ENCODE assay signal across 8 mouse cellular contexts in genomic region chr13:44581947-44582766, GRCm38 (mm10).
DNase-seq lines count a peak whose midpoint lies in the region; ATAC-seq lines count a peak whose summit lies in the region.

No protein-coding gene starts in this region.

- peak overlapping the region; percentile 54 for H3K4me2 ChIP-seq in heart, embryonic 14.5 days (ENCODE audit: low read length)
- H3K4me2 ChIP-seq in liver, embryonic 15.5 days, result peak overlapping the region; percentile 27; the same call in 1 of the 2 replicates

- H3K9ac ChIP-seq in heart, embryonic 14.5 days (ENCODE audit: low read length), result peak overlapping the region; percentile 56
- no peak overlapping the region; the same call in 1 of the 2 replicates for H3K9ac ChIP-seq in liver, embryonic 15.5 days

- DNase-seq in thymus, postnatal 25 days, result peak; percentile 21
- DNase-seq in thymus, postnatal 10 days (ENCODE audit: low spot score in 2 of 2), result no peak
- peak; percentile 36 for DNase-seq in splenic B cell, adult 2 months (ENCODE audit: low read depth, low spot score)
- DNase-seq in c-Kit-positive CD71-positive TER-119-positive erythroid progenitor cells, embryonic 14.5 days (ENCODE audit: low spot score), result no peak
- no peak for DNase-seq in left cerebral cortex, adult 18-20 months (ENCODE audit: low spot score in 2 of 2)
- DNase-seq in thymus, postnatal 4 days, result no peak

- H3K36me3 ChIP-seq in heart, embryonic 14.5 days (ENCODE audit: control insufficient read depth, insufficient read depth, low read length), result no peaks in the 10 kb centered on the region
- H3K36me3 ChIP-seq in liver, embryonic 15.5 days (replicated peaks), result no peaks in the 10 kb centered on the region
- no peaks in the 10 kb centered on the region for H3K36me3 ChIP-seq in splenic B cell, adult 2 months (ENCODE audit: control insufficient read depth, insufficient read depth, low read length, poor library complexity, severe bottlenecking)

- peak overlapping the region in 1 of 2 experiments; percentile 16; a peak in 2 of 4 replicates for H3K4me3 ChIP-seq in heart, embryonic 14.5 days (ENCODE audit: control insufficient read depth in 1 of 2, insufficient read depth in 1 of 2, low read depth in 1 of 2, low read length in 2 of 2)
- H3K4me3 ChIP-seq in liver, embryonic 15.5 days (replicated peaks), result no peak overlapping the region

- H3K9me3 ChIP-seq in heart, embryonic 14.5 days (ENCODE audit: control insufficient read depth, low read length), result peaks cover 7% of the 10 kb centered on the region
- H3K9me3 ChIP-seq in liver, embryonic 15.5 days (replicated peaks), result no peaks in the 10 kb centered on the region

- H3K27me3 ChIP-seq in heart, embryonic 14.5 days (ENCODE audit: control insufficient read depth, insufficient read depth, low read length), result no peaks in the 10 kb centered on the region
- peaks cover 16% of the 10 kb centered on the region; the same call in 1 of the 2 replicates for H3K27me3 ChIP-seq in liver, embryonic 15.5 days
- no peaks in the 10 kb centered on the region for H3K27me3 ChIP-seq in splenic B cell, adult 2 months (ENCODE audit: control insufficient read depth, insufficient read depth, low read length, poor library complexity, severe bottlenecking)

- WGBS in heart, embryonic 14.5 days, result 21% methylated on average over 23 of the region's 23 CpGs
- WGBS in liver, embryonic 15.5 days (ENCODE audit: insufficient replicate concordance), result 28% methylated on average over 23 of the region's 23 CpGs

- ATAC-seq in heart, embryonic 14.5 days (ENCODE audit: insufficient number of reproducible peaks, insufficient read depth, low FRiP score, low read depth), result no peak
- no peak for ATAC-seq in liver, embryonic 15.5 days (ENCODE audit: insufficient read depth)

- peaks cover 25 to 42% of the 10 kb centered on the region in 2 experiments for H3K4me1 ChIP-seq in heart, embryonic 14.5 days (ENCODE audit: control insufficient read depth in 2 of 2, insufficient read depth in 2 of 2, low read length in 2 of 2)
- peaks cover 9% of the 10 kb centered on the region for H3K4me1 ChIP-seq in liver, embryonic 15.5 days (replicated peaks)

- H3K27ac ChIP-seq in heart, embryonic 14.5 days (replicated peaks in 1 of 2; ENCODE audit: control insufficient read depth in 1 of 2, insufficient read depth in 1 of 2, low read depth in 2 of 2, low read length in 2 of 2), result peak overlapping the region; percentile 78 to 88
- no peak overlapping the region for H3K27ac ChIP-seq in liver, embryonic 15.5 days (replicated peaks)

Comparison
In these comparisons a context has a peak if more than half of its experiments do, and no peak if none do; other contexts are left out.
1. DNase-seq: peak in thymus, postnatal 25 days (single experiment) and splenic B cell, adult 2 months (single experiment); none in thymus, postnatal 10 days (0 of 2), c-Kit-positive CD71-positive TER-119-positive erythroid progenitor cells, embryonic 14.5 days (single experiment), left cerebral cortex, adult 18-20 months (0 of 2) and thymus, postnatal 4 days (single experiment).